Mouse (Mus musculus) erythroblast, embryonic 14.5 days (primary cell): Measurements from ENCODE around the gene Avpr2.

Experiments
- GATA1 ChIP-seq: IDR thresholded peaks from 2 replicates; pipeline ENCODE4 v1.6.1; 2012; ENCODE audit warnings: low read length, inconsistent platforms, mixed read lengths
- TAL1 ChIP-seq: IDR thresholded peaks from 3 replicates; pipeline ENCODE4 v1.6.1; 2012; ENCODE audit warnings: low read length, inconsistent platforms, mixed read lengths

DNA sequence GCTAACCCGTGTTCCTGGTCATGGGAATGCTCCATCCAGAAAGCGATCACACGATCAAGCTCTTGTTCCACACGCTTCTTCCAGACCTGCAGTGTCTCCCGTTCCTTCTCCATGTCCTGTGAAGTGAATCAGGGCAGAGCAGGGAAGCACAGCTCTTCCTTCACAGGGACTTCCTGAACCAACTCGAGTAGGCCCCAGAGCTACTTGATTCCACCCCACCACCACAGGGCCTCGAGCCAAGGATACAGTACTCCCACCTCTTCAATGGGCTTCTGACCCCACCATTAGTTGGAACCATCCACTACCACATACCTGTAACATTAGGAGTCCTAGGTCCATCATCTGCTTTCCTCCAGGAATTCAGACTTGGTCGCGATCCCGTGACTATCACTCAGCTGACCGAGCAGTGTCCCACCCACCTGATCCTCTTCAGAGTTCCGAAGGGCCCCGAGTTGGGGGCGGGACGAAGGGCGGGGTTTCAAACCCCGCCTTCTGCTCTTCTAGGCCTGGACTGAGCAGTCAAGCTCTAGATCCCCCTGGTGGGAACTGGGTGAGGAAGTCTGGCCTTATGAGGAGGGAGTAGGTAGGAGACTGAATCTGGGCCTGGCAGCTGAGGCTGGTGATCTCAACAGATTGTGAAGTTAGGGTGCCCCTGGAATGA, 38.6 kb downstream of the Avpr2 start, which contains the start of gene Renbp:
- TF ChIP-seq GATA1: no peak
- no peak for TF ChIP-seq TAL1
